Mouse (Mus musculus) embryonic facial prominence, embryonic 11.5 days (tissue): ENCODE results near the gene Dao. TPM values are rescaled to one million over a fixed set of nuclear protein-coding genes. Genes with fewer than 3 reads are reported as not detected.

Experiments used
- ATAC-seq: fragments of 200-750 bp; cut with Nextera tagmentation; replicated peaks from 2 replicates; pipeline ENCODE4 v1.8.0; 2017; ENCODE audit warnings: low read depth; ENCODE audit not compliant: insufficient number of reproducible peaks, low FRiP score, low TSS enrichment
- DNase-seq: peaks from one replicate; pipeline ENCODE4 v3.0.0-alpha.2; 2015; ENCODE audit warnings: low spot score
- H3K27ac ChIP-seq: fragments of 300-500 bp; sonication (generic); replicated peaks from 2 replicates; pipeline ENCODE4 v1.5.1; 2014; ENCODE audit warnings: mild to moderate bottlenecking, low read depth, low read length, control low read depth
- H3K27me3 ChIP-seq: fragments of 300-500 bp; sonication (generic); 2 replicates; pipeline ENCODE4 v1.6.1; 2014; ENCODE audit warnings: mild to moderate bottlenecking, low read length, moderate library complexity, mixed read lengths; ENCODE audit not compliant: control insufficient read depth, insufficient read depth
- H3K36me3 ChIP-seq: fragments of 300-500 bp; sonication (generic); replicated peaks from 2 replicates; pipeline ENCODE4 v1.6.1; 2014; ENCODE audit warnings: low read depth, mild to moderate bottlenecking, low read length, moderate library complexity, mixed read lengths; ENCODE audit not compliant: control insufficient read depth, insufficient read depth
- H3K4me1 ChIP-seq: fragments of 300-500 bp; sonication (generic); 2 replicates; pipeline ENCODE4 v1.6.1; 2014; ENCODE audit warnings: low read length, mixed read lengths; ENCODE audit not compliant: control insufficient read depth, insufficient read depth
- H3K4me2 ChIP-seq: fragments of 300-500 bp; sonication (generic); 2 replicates; pipeline ENCODE4 v1.6.1; 2014; ENCODE audit warnings: low read depth, mild to moderate bottlenecking, control low read depth, low read length, moderate library complexity
- H3K4me3 ChIP-seq: fragments of 300-500 bp; sonication (generic); 2 replicates; pipeline ENCODE4 v1.5.1; 2014; ENCODE audit warnings: low read depth, low read length, control low read depth
- H3K9ac ChIP-seq: fragments of 300-500 bp; sonication (generic); replicated peaks from 2 replicates; pipeline ENCODE4 v1.6.1; 2014; ENCODE audit warnings: mild to moderate bottlenecking, control low read depth, low read length
- H3K9me3 ChIP-seq: fragments of 300-500 bp; sonication (generic); replicated peaks from 2 replicates; pipeline ENCODE4 v1.6.1; 2016; ENCODE audit warnings: mild to moderate bottlenecking, low read length, inconsistent platforms, mixed read lengths; ENCODE audit not compliant: control insufficient read depth
- whole genome bisulfite sequencing: fragments of 180-500 bp; shearing (Covaris S2); extraction: QIAGEN DNeasy Blood & Tissue Kit; methylation state at CpG from one replicate; pipeline ENCODE4 v1.1.7; 2014; 5-methylcytosine and 5-hydroxymethylcytosine counted together
- polyA plus RNA-seq: library from polyadenylated mRNA; unstranded; fragments of >200 nt; fragmentation: Nextera tagmentation; extraction: Ambion mirVana; gene quantifications from 2 replicates; pipeline ENCODE4 v1.2.1, GENCODE M21; 2014

The Dao gene
- polyA plus RNA-seq, 1 experiment from 2014 or later: not detected

- Histone ChIP-seq H3K4me1 (peaks cover 5% of the 10 kb centered on the region), H3K9ac (no peak overlapping the region), H3K27me3 (no peaks in the 10 kb centered on the region), H3K36me3 (no peaks in the 10 kb centered on the region; the same call in none of the 2 replicates), H3K9me3 (no peaks in the 10 kb centered on the region), H3K4me3 (no peak overlapping the region), H3K27ac (no peak overlapping the region), H3K4me2 (no peak overlapping the region)
- no peak for ATAC-seq
- WGBS: 87% methylated on average over 13 of the region's 13 CpGs
- DNase-seq: no peak
Observed at GRCm38 (mm10) chr5:113984025-113984740, 19.3 kb upstream of the Dao start.

GRCm38 (mm10) chr5:113985737-113986136 is 17.8 kb upstream of the Dao start:
- no peak overlapping the region for H3K4me2 ChIP-seq
- no peaks in the 10 kb centered on the region for H3K27me3 ChIP-seq
- H3K4me1 ChIP-seq: peaks cover 5% of the 10 kb centered on the region
- no peak overlapping the region for H3K9ac ChIP-seq
- 58% methylated on average over 2 of the region's 2 CpGs for WGBS
- ATAC-seq (no peak), DNase-seq (no peak)
- H3K27ac ChIP-seq: no peak overlapping the region
- no peaks in the 10 kb centered on the region; the same call in none of the 2 replicates for H3K36me3 ChIP-seq
- no peak overlapping the region for H3K4me3 ChIP-seq
- no peaks in the 10 kb centered on the region for H3K9me3 ChIP-seq

- DNase-seq (no peak), ATAC-seq (no peak)
- Histone ChIP-seq H3K9ac (0 out of 2 replicates have a peak overlapping the region, but pooled peaks have one; percentile 2), H3K27ac (no peak overlapping the region), H3K9me3 (no peaks in the 10 kb centered on the region), H3K4me3 (no peak overlapping the region), H3K27me3 (no peaks in the 10 kb centered on the region), H3K36me3 (no peaks in the 10 kb centered on the region; the same call in none of the 2 replicates), H3K4me1 (peaks cover 5% of the 10 kb centered on the region), H3K4me2 (no peak overlapping the region)
- 37% methylated on average over 9 of the region's 9 CpGs for whole genome bisulfite sequencing
Observed at GRCm38 (mm10) chr5:113986182-113986961, 17.1 kb upstream of the Dao start.

- Histone ChIP-seq H3K27ac (no peak overlapping the region), H3K9me3 (no peaks in the 10 kb centered on the region), H3K4me1 (peaks cover 5% of the 10 kb centered on the region), H3K4me3 (no peak overlapping the region), H3K9ac (no peak overlapping the region), H3K36me3 (no peaks in the 10 kb centered on the region; the same call in none of the 2 replicates), H3K27me3 (no peaks in the 10 kb centered on the region), H3K4me2 (no peak overlapping the region)
- WGBS: 85% methylated on average over 20 of the region's 20 CpGs
- DNase-seq (no peak), ATAC-seq (no peak)
Observed at GRCm38 (mm10) chr5:113989437-113990024, 14.0 kb upstream of the Dao start.

- H3K9ac ChIP-seq: no peak overlapping the region
- ATAC-seq (no peak), DNase-seq (no peak)
- no peaks in the 10 kb centered on the region for H3K9me3 ChIP-seq
- WGBS: 83% methylated on average over 5 of the region's 5 CpGs
- no peak overlapping the region for H3K4me2 ChIP-seq
- H3K27me3 ChIP-seq: no peaks in the 10 kb centered on the region
- no peak overlapping the region for H3K27ac ChIP-seq
- peaks cover 5% of the 10 kb centered on the region for H3K4me1 ChIP-seq
- no peaks in the 10 kb centered on the region; the same call in none of the 2 replicates for H3K36me3 ChIP-seq
- no peak overlapping the region for H3K4me3 ChIP-seq
Observed at GRCm38 (mm10) chr5:113990593-113990992, 12.9 kb upstream of the Dao start.

- Histone ChIP-seq H3K36me3 (no peaks in the 10 kb centered on the region; the same call in none of the 2 replicates), H3K27ac (no peak overlapping the region), H3K9me3 (no peaks in the 10 kb centered on the region), H3K4me2 (no peak overlapping the region), H3K4me3 (no peak overlapping the region), H3K9ac (no peak overlapping the region), H3K27me3 (no peaks in the 10 kb centered on the region), H3K4me1 (peaks cover 5% of the 10 kb centered on the region)
- ATAC-seq: no peak
- DNase-seq: no peak
- 71% methylated on average over 7 of the region's 7 CpGs for WGBS
Observed at GRCm38 (mm10) chr5:113991141-113991540, 12.4 kb upstream of the Dao start.

GRCm38 (mm10) chr5:113992339-113992831 is 11.1 kb upstream of the Dao start:
- ATAC-seq (no peak), DNase-seq (peak; percentile 30)
- Histone ChIP-seq H3K27me3 (no peaks in the 10 kb centered on the region), H3K4me2 (peak overlapping the region; percentile 64), H3K4me1 (no peaks in the 10 kb centered on the region; the same call in 1 of the 2 replicates), H3K9ac (peak overlapping the region; percentile 86), H3K27ac (peak overlapping the region; percentile 83), H3K4me3 (peak overlapping the region; percentile 78), H3K9me3 (no peaks in the 10 kb centered on the region), H3K36me3 (no peaks in the 10 kb centered on the region; the same call in none of the 2 replicates)
- 43% methylated on average over 12 of the region's 12 CpGs for WGBS
